Mouse (Mus musculus): ENCODE measurements at regions not wholly inside any gene's neighbourhood (a gene's known extent, or its start where the extent isn't known, plus 50 kb on each side); places are given as distances from the start of the nearest gene placed in this dataset.

DNA sequence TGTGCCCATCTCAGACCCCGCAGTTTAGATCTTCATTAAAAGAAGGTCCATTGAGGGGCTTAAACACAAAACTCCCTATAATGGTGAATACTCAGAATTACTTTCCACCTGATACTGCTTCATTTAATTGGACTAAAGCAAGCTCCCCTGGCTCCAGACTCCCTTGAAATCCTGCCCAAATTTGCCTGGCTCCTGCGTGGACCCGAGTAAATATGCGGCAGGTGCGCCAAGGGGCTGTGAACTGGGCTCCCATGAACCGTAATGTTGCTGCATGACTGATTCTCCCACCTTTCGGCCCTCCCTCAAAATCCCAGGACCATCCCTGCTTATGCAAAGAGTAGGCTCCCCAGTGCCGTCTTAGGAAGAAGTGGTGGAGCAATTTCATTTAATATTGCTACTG lies 573.7 kb downstream of the Ccdc171 start:
- DNase-seq (ENCODE audit: low spot score): no peak

DNA sequence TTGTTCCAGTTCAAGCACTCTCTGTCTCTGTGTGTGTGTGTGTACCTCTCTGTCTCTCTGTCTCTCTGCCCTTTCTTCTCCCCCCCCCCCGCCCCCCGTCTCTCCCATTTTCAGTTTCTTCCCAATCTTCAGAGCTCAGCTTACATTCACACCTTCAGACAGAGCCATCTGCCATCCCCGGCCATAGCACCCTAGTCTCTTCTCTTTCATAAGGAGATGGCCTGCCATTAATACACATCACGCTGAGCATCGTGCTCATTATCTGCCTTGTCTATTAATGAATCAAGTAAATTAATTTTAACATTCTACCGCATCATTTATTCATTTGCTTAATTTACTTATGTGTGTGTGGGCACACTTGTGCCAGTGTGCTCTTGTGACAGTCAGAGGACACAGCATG lies 573.2 kb downstream of the Bnc2 start:
- DNase-seq (ENCODE audit: low spot score): no peak

GRCm38 (mm10) chr4:84102736-84103135 lies 572.3 kb downstream of the Bnc2 start:
- DNase-seq (ENCODE audit: low spot score): no peak

DNA sequence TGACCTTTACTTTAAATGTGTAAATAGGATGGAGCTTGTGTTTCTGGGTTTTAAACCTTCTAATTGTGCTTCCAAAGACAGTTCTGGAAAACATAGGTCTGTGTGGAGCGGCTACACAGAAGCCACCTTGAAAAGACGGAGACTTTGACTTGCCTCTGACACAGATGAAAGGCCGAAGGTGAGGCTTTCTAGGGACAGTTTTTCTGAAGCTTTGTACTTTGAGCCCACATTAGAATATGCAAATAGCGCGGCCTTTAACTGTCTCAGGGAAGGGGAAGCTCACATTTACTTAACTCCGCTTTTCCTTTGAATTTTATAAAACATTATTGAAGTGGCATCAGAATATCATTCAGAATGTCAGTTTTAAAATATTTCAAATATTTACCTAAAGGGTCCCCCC lies 566.5 kb downstream of the Bnc2 start:
- no peak for DNase-seq (ENCODE audit: low spot score)

GRCm38 (mm10) chr4:84109771-84110503 lies 565.1 kb downstream of the Bnc2 start:
- DNase-seq (ENCODE audit: low spot score): no peak

DNA sequence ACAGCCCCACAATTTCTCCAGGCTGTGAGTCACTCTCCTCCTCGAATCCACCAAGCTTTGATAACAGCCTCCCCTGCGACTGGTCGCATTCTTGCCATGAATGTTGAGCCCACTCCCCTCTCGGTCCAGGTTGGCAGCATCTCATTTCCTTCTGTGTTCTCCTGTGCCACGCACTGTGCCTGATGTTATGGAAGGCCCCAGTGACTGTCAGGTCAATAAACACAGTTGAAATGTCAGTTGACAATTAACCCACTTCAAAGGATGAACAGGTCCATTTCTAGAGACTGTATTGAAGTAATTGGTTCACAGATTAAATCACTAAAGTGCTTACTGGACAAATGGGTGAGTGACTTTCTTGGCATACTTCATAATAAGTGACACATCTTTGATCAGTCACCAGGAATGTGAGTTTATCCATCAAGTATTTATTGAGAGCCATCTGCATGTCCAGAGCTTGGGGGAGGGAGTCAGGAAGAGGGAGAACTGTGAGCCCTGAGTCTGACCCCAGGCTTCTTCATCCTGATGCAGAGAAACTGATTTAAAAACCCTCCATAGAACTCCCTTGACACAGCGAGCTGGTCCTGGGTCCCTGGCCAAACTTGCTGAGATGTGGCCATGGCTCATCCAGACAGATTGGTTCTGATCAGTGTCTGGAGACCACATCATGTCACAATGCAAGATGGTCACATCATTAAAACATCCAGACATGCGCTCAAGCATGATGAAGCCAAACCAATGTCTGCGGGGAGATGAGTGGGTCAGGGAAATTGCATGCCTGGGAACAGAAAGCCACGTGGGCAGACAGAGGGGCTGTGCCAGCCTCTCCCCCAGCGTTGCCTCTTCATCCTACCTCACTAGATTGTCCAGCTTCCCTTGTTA lies 560.7 kb downstream of the Bnc2 start:
- no peak for DNase-seq (ENCODE audit: low spot score)

DNA sequence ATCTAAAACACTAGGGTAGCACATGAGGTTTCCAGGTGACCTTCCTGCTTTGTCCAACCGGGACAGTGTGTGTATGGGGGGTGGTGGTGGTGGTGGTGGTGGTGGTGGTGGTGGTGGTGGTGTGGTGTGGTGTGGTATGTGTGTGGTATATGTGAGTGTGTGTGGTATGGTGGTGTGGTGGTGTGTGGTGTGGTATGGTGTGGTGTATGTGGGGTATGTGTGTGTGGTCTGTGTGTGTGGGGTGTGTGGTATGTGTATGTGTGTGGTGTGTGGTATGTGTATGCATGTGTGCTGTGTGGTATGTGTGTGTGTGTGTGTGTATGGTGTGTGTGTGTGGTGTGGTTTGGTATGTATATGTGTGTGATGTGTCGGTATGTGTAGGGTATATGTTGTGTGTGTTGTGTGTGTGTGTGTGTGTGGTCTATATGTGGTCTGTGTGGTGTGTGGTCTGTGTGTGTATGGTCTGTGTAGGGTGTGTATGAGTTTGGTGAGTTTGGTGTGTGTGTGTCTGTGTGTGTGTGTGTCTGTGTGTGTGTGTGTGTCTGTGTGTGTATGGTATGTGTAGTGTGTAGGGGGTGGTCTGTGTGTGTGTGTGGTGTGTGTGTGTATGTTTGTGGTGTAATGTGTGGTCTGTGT lies 556.7 kb downstream of the Bnc2 start:
- no peak for DNase-seq (ENCODE audit: low spot score)

- no peak for DNase-seq (ENCODE audit: low spot score)
Measured at GRCm38 (mm10) chr4:84119616-84120015, 555.5 kb downstream of the Bnc2 start.

DNA sequence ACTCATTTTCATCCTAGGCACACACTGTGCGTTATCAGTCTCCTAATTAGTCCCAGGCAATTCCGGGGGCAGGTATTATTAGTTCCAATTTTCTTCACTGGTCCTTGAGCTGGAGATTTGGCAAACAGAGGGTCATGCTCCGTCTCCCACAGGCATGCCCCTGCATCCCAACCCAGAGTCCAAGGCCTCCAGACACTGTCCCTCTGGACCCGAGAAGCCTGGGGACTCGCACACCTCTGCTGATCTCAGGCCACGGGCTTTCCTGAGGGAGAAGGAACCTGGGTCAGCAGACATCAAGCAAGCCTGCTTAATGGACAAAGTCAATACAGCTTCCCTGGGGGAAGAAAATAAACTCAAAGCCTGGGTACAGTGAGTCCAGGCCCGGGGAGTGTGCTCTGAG lies 554.7 kb downstream of the Bnc2 start:
- DNase-seq (ENCODE audit: low spot score): no peak

DNA sequence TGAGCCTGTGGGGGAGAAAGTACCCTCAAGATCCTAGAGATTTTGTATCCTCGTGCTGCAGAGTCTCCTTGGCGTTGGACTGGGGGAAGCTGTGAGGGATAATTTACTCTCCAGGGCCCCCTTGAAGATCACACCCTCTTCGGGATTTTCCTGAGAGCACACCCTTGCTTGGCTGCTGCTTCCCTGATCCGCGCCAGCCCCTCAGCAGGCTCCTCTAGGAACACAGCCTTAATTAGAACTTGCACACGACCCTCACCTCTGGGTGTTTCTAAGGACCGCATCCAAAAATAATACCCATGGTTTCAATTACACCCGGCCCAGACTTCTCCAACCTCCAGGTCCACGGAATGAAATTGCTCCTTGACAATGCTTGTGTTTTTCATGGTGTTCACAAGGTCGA lies 553.6 kb downstream of the Bnc2 start:
- no peak for DNase-seq (ENCODE audit: low spot score)

GRCm38 (mm10) chr4:84126400-84126799 lies 548.7 kb downstream of the Bnc2 start:
- DNase-seq (ENCODE audit: low spot score): no peak

DNA sequence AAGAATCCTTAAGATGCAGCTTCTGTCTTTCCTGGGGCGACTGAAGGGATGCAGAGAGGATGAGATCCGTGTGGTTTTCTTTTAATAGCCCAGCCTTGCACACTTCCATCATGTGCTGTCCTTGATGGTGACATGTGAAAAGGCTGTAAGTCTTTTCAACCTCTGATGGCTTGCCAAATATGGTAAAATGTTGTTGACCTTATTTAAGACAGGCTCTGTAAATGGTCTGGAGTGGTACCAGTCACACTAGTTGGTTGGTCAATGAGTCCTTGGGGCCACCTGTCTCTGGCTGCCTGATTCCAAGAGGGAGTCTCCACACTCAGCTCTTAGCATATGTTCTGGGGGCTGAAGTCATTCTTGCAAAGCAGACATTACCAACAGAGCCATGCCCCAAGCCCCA lies 547.7 kb downstream of the Bnc2 start:
- no peak for DNase-seq (ENCODE audit: low spot score)

GRCm38 (mm10) chr4:84130840-84131547 lies 544.1 kb downstream of the Bnc2 start:
- DNase-seq (ENCODE audit: low spot score): no peak

GRCm38 (mm10) chr4:84135740-84136139 lies 539.3 kb downstream of the Bnc2 start:
- no peak for DNase-seq (ENCODE audit: low spot score)

- no peak for DNase-seq (ENCODE audit: low spot score)
Measured at GRCm38 (mm10) chr4:84137171-84137919, 537.7 kb downstream of the Bnc2 start.

GRCm38 (mm10) chr4:84149149-84150050 lies 525.7 kb downstream of the Bnc2 start:
- no peak for DNase-seq (ENCODE audit: low spot score)

GRCm38 (mm10) chr4:84150698-84151097 lies 524.4 kb downstream of the Bnc2 start:
- no peak for DNase-seq (ENCODE audit: low spot score)

- no peak for DNase-seq (ENCODE audit: low spot score)
Measured at GRCm38 (mm10) chr4:84151247-84151646, 523.8 kb downstream of the Bnc2 start.

- no peak for DNase-seq (ENCODE audit: low spot score)
Measured at GRCm38 (mm10) chr4:84151971-84152450, 523.1 kb downstream of the Bnc2 start.

- no peak for DNase-seq (ENCODE audit: low spot score)
Measured at GRCm38 (mm10) chr4:84153571-84153970, 521.5 kb downstream of the Bnc2 start.

Data from thymus, postnatal 0 days (tissue).